Mouse (Mus musculus) liver, embryonic 11.5 days (tissue): ENCODE data around the gene Wars. TPM values are rescaled to one million over a fixed set of nuclear protein-coding genes. Genes with fewer than 3 reads are reported as not detected.

Experiments used
- ATAC-seq: fragments of 200-750 bp; cut with Nextera tagmentation; replicated peaks from 2 replicates; pipeline ENCODE4 v1.8.0; 2017; ENCODE audit warnings: moderate number of reproducible peaks, mild to moderate bottlenecking, moderate TSS enrichment, moderate library complexity; ENCODE audit not compliant: low FRiP score
- DNase-seq: peaks from one replicate; pipeline ENCODE4 v3.0.0-alpha.2; 2017; ENCODE audit warnings: low spot score
- H3K27ac ChIP-seq: fragments of 300-500 bp; sonication (generic); 2 replicates; pipeline ENCODE4 v1.5.1; 2014; ENCODE audit warnings: mild to moderate bottlenecking, low read depth, low read length, control low read depth
- H3K27me3 ChIP-seq: fragments of 300-500 bp; sonication (generic); replicated peaks from 2 replicates; pipeline ENCODE4 v1.6.1; 2014; ENCODE audit warnings: low read length, mixed read lengths; ENCODE audit not compliant: control insufficient read depth, insufficient read depth
- H3K36me3 ChIP-seq: fragments of 300-500 bp; sonication (generic); 2 replicates; pipeline ENCODE4 v1.6.1; 2014; ENCODE audit warnings: mild to moderate bottlenecking, low read length, moderate library complexity, mixed read lengths; ENCODE audit not compliant: control insufficient read depth, insufficient read depth
- H3K4me1 ChIP-seq: fragments of 300-500 bp; sonication (generic); replicated peaks from 2 replicates; pipeline ENCODE4 v1.6.1; 2014; ENCODE audit warnings: low read length, mixed read lengths; ENCODE audit not compliant: control insufficient read depth, insufficient read depth
- H3K4me2 ChIP-seq: fragments of 300-500 bp; sonication (generic); 2 replicates; pipeline ENCODE4 v1.6.1; 2014; ENCODE audit warnings: mild to moderate bottlenecking, control low read depth, moderate library complexity
- H3K4me3 ChIP-seq: fragments of 300-500 bp; sonication (generic); 2 replicates; pipeline ENCODE4 v1.5.1; 2014; ENCODE audit warnings: low read depth, low read length, control low read depth
- H3K9ac ChIP-seq: fragments of 300-500 bp; sonication (generic); 2 replicates; pipeline ENCODE4 v1.6.1; 2014; ENCODE audit warnings: low read depth, low read length, control low read depth
- H3K9me3 ChIP-seq: fragments of 300-500 bp; sonication (generic); 2 replicates; pipeline ENCODE4 v1.6.1; 2016; ENCODE audit warnings: low read length, inconsistent platforms, mixed read lengths; ENCODE audit not compliant: control insufficient read depth
- WGBS: fragments of 180-500 bp; shearing (Covaris S2); extraction: QIAGEN DNeasy Blood & Tissue Kit; methylation state at CpG from one replicate; pipeline ENCODE4 v1.1.7; 2014; 5-methylcytosine and 5-hydroxymethylcytosine counted together
- polyA plus RNA-seq: library from polyadenylated mRNA; unstranded; fragments of >200 nt; fragmentation: Nextera tagmentation; extraction: Ambion mirVana; gene quantifications from 2 replicates; pipeline ENCODE4 v1.2.1, GENCODE M21; 2014

Wars gene
- polyA plus RNA-seq, 1 experiment from 2014 or later, result 90.8 TPM

DNA sequence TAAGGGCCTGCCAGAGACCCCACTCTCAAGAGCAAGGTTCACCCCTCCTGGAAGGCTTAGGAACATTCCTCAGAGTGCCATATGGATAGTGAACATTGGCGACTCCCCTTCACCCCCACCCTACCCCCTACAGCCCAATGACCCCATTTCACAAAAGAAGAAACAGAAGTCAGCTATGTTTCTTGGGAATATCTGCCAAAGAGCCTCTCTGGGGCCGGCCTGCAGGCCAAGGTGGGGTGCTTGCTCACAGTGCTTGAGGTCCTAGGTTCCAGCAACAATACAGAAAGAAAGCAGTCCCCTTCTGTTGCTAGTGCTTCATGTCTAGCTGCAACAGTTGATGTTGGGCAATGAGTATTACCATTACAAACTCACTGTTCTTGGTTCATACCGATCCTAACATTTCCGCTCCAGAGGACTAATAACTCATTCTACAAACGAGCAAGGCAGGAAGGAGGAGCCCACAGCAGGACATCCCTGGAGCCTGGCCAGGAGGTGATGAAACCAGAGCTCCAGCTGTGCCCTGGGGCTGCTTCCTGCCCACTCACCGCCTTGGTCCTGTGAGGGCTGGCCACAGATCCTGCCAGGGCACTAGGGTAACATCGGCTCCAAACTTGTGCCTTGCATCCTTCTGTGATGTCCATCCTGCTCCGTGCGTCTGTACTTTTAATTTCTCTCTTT lies 61.9 kb downstream of the Wars start:
- 73% methylated on average over 9 of the region's 9 CpGs for WGBS
- Histone ChIP-seq H3K9me3 (no peaks in the 10 kb centered on the region), H3K36me3 (0 out of 2 replicates have a peak, but pooled peaks cover 3% of the 10 kb centered on the region), H3K4me1 (peaks cover 14% of the 10 kb centered on the region), H3K9ac (no peak overlapping the region), H3K27me3 (no peaks in the 10 kb centered on the region), H3K27ac (no peak overlapping the region), H3K4me2 (no peak overlapping the region), H3K4me3 (no peak overlapping the region)
- ATAC-seq (no peak), DNase-seq (no peak)

DNA sequence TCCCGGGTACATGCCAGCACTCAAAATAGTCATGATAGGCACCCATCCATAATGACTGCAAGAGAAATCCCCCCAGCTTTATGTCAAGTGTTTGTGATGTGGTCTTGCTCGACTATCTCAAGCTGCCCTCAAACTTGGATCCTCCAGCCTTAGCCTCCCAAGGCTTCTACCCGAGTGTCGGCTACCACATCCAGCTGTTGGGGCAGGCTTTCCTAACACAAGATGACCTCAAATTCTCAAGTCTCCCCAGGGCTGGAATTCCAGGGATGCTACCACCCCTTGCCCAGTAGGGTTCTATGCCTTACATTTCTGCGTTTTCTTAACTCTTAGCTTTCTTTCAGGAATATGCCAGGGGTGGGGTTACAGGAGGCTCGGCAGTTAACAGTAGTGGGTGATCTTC lies 63.6 kb downstream of the Wars start:
- 86% methylated on average over 6 of the region's 6 CpGs for WGBS

DNA sequence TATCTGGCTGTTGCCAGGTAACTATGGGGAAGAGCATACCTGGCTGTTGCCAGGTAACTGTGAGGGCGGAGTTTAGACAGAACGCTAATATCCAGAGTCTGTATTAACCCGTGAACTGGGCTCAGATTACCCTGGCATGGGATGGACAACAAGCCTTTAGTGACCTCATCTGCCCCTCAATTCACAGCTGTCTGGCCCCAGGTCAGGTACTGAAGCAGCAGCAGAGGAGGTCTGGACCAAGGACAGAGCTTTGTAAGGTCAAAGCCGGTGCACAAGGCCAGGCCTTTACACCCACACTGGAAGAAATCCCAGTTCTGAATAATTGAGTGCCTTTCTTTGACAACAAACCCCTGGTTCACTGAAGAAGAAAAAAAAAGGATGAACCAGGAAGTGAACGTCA lies 64.3 kb downstream of the Wars start:
- ATAC-seq, result no peak
- Histone ChIP-seq H3K27ac (no peak overlapping the region), H3K4me1 (no peaks in the 10 kb centered on the region), H3K36me3 (0 out of 2 replicates have a peak, but pooled peaks cover 3% of the 10 kb centered on the region), H3K9ac (no peak overlapping the region), H3K4me2 (no peak overlapping the region), H3K4me3 (no peak overlapping the region), H3K9me3 (no peaks in the 10 kb centered on the region), H3K27me3 (no peaks in the 10 kb centered on the region)
- no peak for DNase-seq
- WGBS, result 83% methylated on average over 5 of the region's 5 CpGs

More for the DNA sequence above, 63.6 kb downstream of the Wars start:
- Histone ChIP-seq H3K4me1 (peaks cover 6% of the 10 kb centered on the region), H3K4me3 (no peak overlapping the region), H3K9me3 (no peaks in the 10 kb centered on the region), H3K27me3 (no peaks in the 10 kb centered on the region), H3K4me2 (no peak overlapping the region), H3K36me3 (0 out of 2 replicates have a peak, but pooled peaks cover 3% of the 10 kb centered on the region), H3K9ac (no peak overlapping the region), H3K27ac (no peak overlapping the region)
- DNase-seq, result no peak
- no peak for ATAC-seq

DNA sequence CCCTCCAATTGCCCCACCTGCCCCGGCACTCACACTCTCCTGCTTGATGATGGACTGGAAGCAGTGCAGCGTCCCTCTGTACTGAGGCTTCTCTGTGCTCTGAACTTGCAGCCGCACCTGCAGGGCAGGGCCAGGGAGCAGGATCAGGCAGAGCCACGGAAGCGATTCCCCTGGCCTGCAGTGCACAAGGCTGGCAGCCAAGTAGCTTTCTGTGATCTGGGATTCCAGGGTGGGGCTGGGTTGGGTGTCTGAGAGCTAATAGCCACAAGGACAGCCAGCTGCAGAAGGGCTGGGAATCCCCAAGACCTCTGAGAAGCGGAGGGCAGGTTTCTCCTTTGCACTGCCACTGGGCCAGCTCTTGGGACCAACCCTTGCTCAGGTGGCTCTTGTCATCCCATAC lies 66.3 kb downstream of the Wars start:
- 92% methylated on average over 6 of the region's 6 CpGs for WGBS
- no peak overlapping the region for H3K4me3 ChIP-seq

DNA sequence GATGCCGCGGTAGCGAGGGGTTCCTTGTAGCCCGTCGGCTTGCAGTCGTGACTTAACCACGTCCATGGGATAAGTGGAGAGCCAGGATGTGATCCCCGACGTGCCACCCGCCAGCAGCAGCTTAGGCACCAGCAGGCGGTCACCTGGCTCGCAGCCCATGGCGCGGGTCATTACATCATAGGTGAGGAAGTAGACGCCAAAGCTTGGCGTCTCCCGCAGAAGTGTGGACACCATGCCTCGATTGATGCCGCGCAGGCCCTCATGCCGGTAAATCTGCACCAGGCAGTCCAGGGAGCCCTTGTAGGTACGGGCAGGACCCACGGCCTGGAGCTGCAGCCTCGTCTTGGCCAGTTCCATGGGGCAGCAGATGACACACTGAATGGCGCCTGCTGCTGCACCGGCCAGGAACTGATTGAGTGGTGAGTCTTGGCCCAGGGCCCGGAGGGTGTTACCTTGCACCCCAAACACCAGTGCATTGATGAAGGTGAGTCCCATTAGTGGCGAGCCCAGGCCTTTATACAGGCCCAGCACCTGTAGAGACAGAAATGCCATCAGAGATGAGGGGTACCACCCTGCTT lies 66.9 kb downstream of the Wars start:
- DNase-seq (no peak), ATAC-seq (no peak)
- Histone ChIP-seq H3K4me1 (no peaks in the 10 kb centered on the region), H3K9me3 (no peaks in the 10 kb centered on the region), H3K4me3 (no peak overlapping the region), H3K9ac (no peak overlapping the region), H3K27me3 (no peaks in the 10 kb centered on the region), H3K36me3 (0 out of 2 replicates have a peak, but pooled peaks cover 3% of the 10 kb centered on the region), H3K27ac (no peak overlapping the region), H3K4me2 (no peak overlapping the region)
- 97% methylated on average over 28 of the region's 28 CpGs for WGBS

More for the DNA sequence above, 66.3 kb downstream of the Wars start:
- H3K36me3 ChIP-seq, result 0 out of 2 replicates have a peak, but pooled peaks cover 3% of the 10 kb centered on the region
- H3K27me3 ChIP-seq, result no peaks in the 10 kb centered on the region
- no peaks in the 10 kb centered on the region for H3K4me1 ChIP-seq
- DNase-seq, result no peak
- H3K27ac ChIP-seq, result no peak overlapping the region
- no peaks in the 10 kb centered on the region for H3K9me3 ChIP-seq
- H3K4me2 ChIP-seq, result no peak overlapping the region
- no peak for ATAC-seq
- H3K9ac ChIP-seq, result no peak overlapping the region

DNA sequence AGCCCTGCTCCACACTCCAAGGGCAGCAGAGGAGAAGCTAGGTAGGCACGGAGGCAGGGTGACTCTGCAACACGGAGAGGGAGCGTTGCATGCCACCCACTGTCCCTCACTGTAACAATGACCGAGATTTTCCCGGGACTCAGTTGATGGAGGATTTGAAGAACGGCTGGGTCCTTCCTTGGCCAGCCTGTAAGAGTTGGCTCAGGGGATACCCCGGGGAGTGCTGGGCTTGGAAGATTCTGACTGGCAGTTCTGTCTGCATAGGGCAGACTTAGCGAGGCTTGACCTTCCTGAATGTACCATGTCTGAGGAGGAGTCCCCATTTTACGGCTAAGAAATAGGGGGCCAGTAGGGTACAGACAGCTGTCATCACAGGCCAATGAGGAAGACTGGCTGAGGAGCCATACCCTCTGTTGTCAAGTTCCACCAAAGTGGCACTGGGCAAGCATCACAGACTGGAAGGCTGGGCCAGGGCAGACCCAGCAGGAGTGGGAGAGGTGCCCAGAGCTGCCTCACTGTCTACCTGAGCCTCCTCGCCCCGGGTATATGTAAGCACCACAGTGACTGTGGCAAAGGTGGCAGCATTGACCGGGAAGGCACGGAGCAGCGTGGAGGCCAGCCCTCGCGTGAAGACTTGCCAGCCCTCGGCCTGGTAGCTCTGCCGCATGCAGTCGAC lies 67.6 kb downstream of the Wars start:
- 92% methylated on average over 19 of the region's 19 CpGs for WGBS
- DNase-seq, result no peak
- ATAC-seq, result no peak
- no peak overlapping the region for H3K4me2 ChIP-seq
- H3K4me1 ChIP-seq, result no peaks in the 10 kb centered on the region
- no peak overlapping the region for H3K9ac ChIP-seq
- H3K27me3 ChIP-seq, result no peaks in the 10 kb centered on the region
- H3K4me3 ChIP-seq, result no peak overlapping the region
- H3K36me3 ChIP-seq, result 0 out of 2 replicates have a peak, but pooled peaks cover 3% of the 10 kb centered on the region
- no peaks in the 10 kb centered on the region for H3K9me3 ChIP-seq
- no peak overlapping the region for H3K27ac ChIP-seq

DNA sequence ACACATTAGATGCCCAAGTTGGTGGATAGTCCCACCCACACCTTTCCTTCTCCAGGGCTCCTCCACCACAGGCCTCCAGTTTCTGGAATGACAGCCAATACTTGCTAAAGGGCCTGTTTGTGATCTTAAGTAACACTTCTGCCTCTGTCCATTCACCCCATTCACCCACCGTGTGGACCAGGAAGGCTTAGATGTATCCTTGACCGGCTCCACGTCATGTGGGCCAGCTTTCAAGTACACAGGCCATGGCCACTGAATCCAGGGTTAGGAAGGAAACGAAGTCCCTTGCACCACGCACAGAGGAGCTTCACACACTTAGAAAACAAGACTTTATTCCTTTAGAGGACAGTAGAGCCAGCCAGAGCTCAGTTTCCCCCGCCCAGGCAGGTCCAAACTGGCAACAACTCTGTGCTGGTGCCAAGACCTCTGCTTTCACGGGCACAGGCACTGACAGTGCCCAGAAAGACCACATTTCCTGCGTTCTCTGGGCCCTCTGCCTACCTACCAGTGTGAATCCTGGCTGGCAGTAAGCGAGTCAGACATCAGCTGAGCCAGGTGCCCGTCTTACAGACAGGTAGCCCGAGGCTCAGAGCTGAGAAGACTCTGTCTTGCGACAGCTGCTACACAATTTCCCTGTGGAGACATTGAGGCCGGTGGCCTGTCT lies 68.3 kb downstream of the Wars start:
- H3K4me1 ChIP-seq, result no peaks in the 10 kb centered on the region
- no peak for ATAC-seq
- no peak overlapping the region for H3K4me2 ChIP-seq
- DNase-seq, result no peak
- no peaks in the 10 kb centered on the region for H3K9me3 ChIP-seq
- H3K27ac ChIP-seq, result no peak overlapping the region
- WGBS, result 94% methylated on average over 13 of the region's 13 CpGs
- no peak overlapping the region for H3K4me3 ChIP-seq
- 0 out of 2 replicates have a peak, but pooled peaks cover 3% of the 10 kb centered on the region for H3K36me3 ChIP-seq
- no peak overlapping the region for H3K9ac ChIP-seq
- no peaks in the 10 kb centered on the region for H3K27me3 ChIP-seq

DNA sequence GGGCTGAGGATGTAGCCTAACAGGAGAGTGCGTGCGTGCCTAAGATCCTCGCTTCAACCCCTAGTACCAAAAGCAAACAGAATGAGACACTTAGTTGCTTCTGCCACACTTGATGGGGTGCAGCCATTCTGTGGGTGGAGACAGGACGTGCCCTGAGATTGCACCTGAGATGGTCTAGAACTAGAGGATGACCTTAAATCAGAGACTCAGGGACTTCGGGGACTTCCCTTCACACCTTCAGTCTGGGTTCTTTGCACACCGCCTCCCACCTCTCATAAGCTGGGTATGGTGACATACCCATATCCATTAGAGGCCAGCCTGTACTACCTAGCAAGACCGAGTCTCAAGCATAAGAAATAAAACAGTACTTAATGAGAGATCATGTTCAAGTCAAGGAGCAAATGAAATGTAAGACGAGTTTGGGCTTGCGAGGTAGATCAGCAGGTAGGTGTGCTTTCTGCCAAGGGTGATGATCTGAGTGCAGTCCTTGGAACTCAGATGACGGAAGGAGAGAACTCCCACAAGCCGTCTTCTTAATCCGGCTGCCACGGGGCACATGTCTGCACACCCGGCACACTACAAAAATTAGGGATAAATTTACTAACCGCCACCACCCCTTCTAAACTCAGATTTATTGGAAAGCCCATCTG lies 69.6 kb downstream of the Wars start:
- ATAC-seq (no peak), DNase-seq (no peak)
- WGBS, result 89% methylated on average over 15 of the region's 15 CpGs
- H3K4me2 ChIP-seq, result no peak overlapping the region
- H3K4me1 ChIP-seq, result no peaks in the 10 kb centered on the region
- H3K9ac ChIP-seq, result no peak overlapping the region
- H3K9me3 ChIP-seq, result no peaks in the 10 kb centered on the region
- no peak overlapping the region for H3K27ac ChIP-seq
- 0 out of 2 replicates have a peak, but pooled peaks cover 5% of the 10 kb centered on the region for H3K36me3 ChIP-seq
- no peak overlapping the region for H3K4me3 ChIP-seq
- no peaks in the 10 kb centered on the region for H3K27me3 ChIP-seq
